Mouse (Mus musculus): Measurements from ENCODE around the gene Pmp22. TPM values are rescaled to one million over a fixed set of nuclear protein-coding genes. Genes with fewer than 3 reads are reported as not detected.
A peak's percentile ranks its signal among the peaks of the same experiment; 100 is the strongest.

Gene Pmp22
- polyA plus RNA-seq, 1 experiment from 2014 or later, result 102 TPM

- no peaks in the 10 kb centered on the region for H3K4me1 ChIP-seq (replicated peaks; ENCODE audit: control insufficient read depth, insufficient read depth)
- H3K27me3 ChIP-seq (ENCODE audit: control insufficient read depth, insufficient read depth, low read length), result no peaks in the 10 kb centered on the region
- no peaks in the 10 kb centered on the region for H3K36me3 ChIP-seq (ENCODE audit: control insufficient read depth, insufficient read depth, low read length)
- H3K4me2 ChIP-seq (replicated peaks; ENCODE audit: low read depth), result no peak overlapping the region
- no peak overlapping the region for H3K9ac ChIP-seq (ENCODE audit: low read length)
- no peak overlapping the region for H3K4me3 ChIP-seq (ENCODE audit: low read depth, low read length)
- no peaks in the 10 kb centered on the region for H3K9me3 ChIP-seq (ENCODE audit: control insufficient read depth, low read length)
- no peak overlapping the region for H3K27ac ChIP-seq (replicated peaks)
- DNase-seq (ENCODE audit: low spot score), result no peak
- ATAC-seq (ENCODE audit: low FRiP score, low TSS enrichment), result no peak
- no peak for TF ChIP-seq CTCF (IDR thresholded peaks at IDR 0.05; ENCODE audit: low read depth)
- no peak for TF ChIP-seq EP300 (optimal IDR thresholded peaks at IDR 0.05)
- 63% methylated on average over 5 of the region's 5 CpGs for WGBS
These were observed 35.2 kb upstream of the Pmp22 start for GRCm38 (mm10) chr11:63093601-63094000.

- Histone ChIP-seq H3K9me3 (ENCODE audit: control insufficient read depth, low read length) (no peaks in the 10 kb centered on the region), H3K9ac (ENCODE audit: low read length) (no peak overlapping the region), H3K27me3 (ENCODE audit: control insufficient read depth, insufficient read depth, low read length) (no peaks in the 10 kb centered on the region), H3K36me3 (ENCODE audit: control insufficient read depth, insufficient read depth, low read length) (no peaks in the 10 kb centered on the region), H3K4me2 (replicated peaks; ENCODE audit: low read depth) (no peak overlapping the region), H3K4me3 (ENCODE audit: low read depth, low read length) (no peak overlapping the region), H3K4me1 (replicated peaks; ENCODE audit: control insufficient read depth, insufficient read depth) (no peaks in the 10 kb centered on the region), H3K27ac (replicated peaks) (no peak overlapping the region)
- no peak for DNase-seq (ENCODE audit: low spot score)
- TF ChIP-seq EP300 (optimal IDR thresholded peaks at IDR 0.05), result no peak
- no peak for TF ChIP-seq CTCF (IDR thresholded peaks at IDR 0.05; ENCODE audit: low read depth)
- no peak for ATAC-seq (ENCODE audit: low FRiP score, low TSS enrichment)
- WGBS, result 94% methylated on average over 8 of the region's 8 CpGs
These were observed 34.3 kb upstream of the Pmp22 start for GRCm38 (mm10) chr11:63094496-63094895.

- ATAC-seq (ENCODE audit: low FRiP score, low TSS enrichment) (no peak), DNase-seq (ENCODE audit: low spot score) (no peak)
- no peaks in the 10 kb centered on the region for H3K36me3 ChIP-seq (ENCODE audit: control insufficient read depth, insufficient read depth, low read length)
- no peak overlapping the region for H3K9ac ChIP-seq (ENCODE audit: low read length)
- no peaks in the 10 kb centered on the region for H3K9me3 ChIP-seq (ENCODE audit: control insufficient read depth, low read length)
- H3K4me3 ChIP-seq (ENCODE audit: low read depth, low read length), result no peak overlapping the region
- no peak overlapping the region for H3K27ac ChIP-seq (replicated peaks)
- H3K4me1 ChIP-seq (replicated peaks; ENCODE audit: control insufficient read depth, insufficient read depth), result no peaks in the 10 kb centered on the region
- 77% methylated on average over 3 of the region's 3 CpGs for WGBS
- TF ChIP-seq CTCF (IDR thresholded peaks at IDR 0.05; ENCODE audit: low read depth) (no peak), EP300 (optimal IDR thresholded peaks at IDR 0.05) (no peak)
- H3K4me2 ChIP-seq (replicated peaks; ENCODE audit: low read depth), result no peak overlapping the region
- no peaks in the 10 kb centered on the region for H3K27me3 ChIP-seq (ENCODE audit: control insufficient read depth, insufficient read depth, low read length)
These were observed 30.8 kb upstream of the Pmp22 start for GRCm38 (mm10) chr11:63098016-63098415.

GRCm38 (mm10) chr11:63099390-63099789 lies 29.4 kb upstream of the Pmp22 start:
- H3K27me3 ChIP-seq (ENCODE audit: control insufficient read depth, insufficient read depth, low read length), result no peaks in the 10 kb centered on the region
- H3K27ac ChIP-seq (replicated peaks), result no peak overlapping the region
- no peak overlapping the region for H3K4me2 ChIP-seq (replicated peaks; ENCODE audit: low read depth)
- ATAC-seq (ENCODE audit: low FRiP score, low TSS enrichment) (no peak), DNase-seq (ENCODE audit: low spot score) (peak; percentile 21)
- WGBS, result 46% methylated on average over 3 of the region's 3 CpGs
- H3K4me1 ChIP-seq (replicated peaks; ENCODE audit: control insufficient read depth, insufficient read depth), result no peaks in the 10 kb centered on the region
- H3K9me3 ChIP-seq (ENCODE audit: control insufficient read depth, low read length), result no peaks in the 10 kb centered on the region
- H3K9ac ChIP-seq (ENCODE audit: low read length), result no peak overlapping the region
- H3K36me3 ChIP-seq (ENCODE audit: control insufficient read depth, insufficient read depth, low read length), result no peaks in the 10 kb centered on the region
- TF ChIP-seq EP300 (optimal IDR thresholded peaks at IDR 0.05) (no peak), CTCF (IDR thresholded peaks at IDR 0.05; ENCODE audit: low read depth) (no peak)
- H3K4me3 ChIP-seq (ENCODE audit: low read depth, low read length), result no peak overlapping the region

- Histone ChIP-seq H3K36me3 (ENCODE audit: control insufficient read depth, insufficient read depth, low read length) (no peaks in the 10 kb centered on the region), H3K27ac (replicated peaks) (no peak overlapping the region), H3K27me3 (ENCODE audit: control insufficient read depth, insufficient read depth, low read length) (no peaks in the 10 kb centered on the region), H3K4me1 (replicated peaks; ENCODE audit: control insufficient read depth, insufficient read depth) (no peaks in the 10 kb centered on the region), H3K9ac (ENCODE audit: low read length) (no peak overlapping the region), H3K9me3 (ENCODE audit: control insufficient read depth, low read length) (no peaks in the 10 kb centered on the region), H3K4me3 (ENCODE audit: low read depth, low read length) (no peak overlapping the region), H3K4me2 (replicated peaks; ENCODE audit: low read depth) (no peak overlapping the region)
- 71% methylated on average over 7 of the region's 7 CpGs for WGBS
- ATAC-seq (ENCODE audit: low FRiP score, low TSS enrichment) (no peak), DNase-seq (ENCODE audit: low spot score) (no peak)
- TF ChIP-seq EP300 (optimal IDR thresholded peaks at IDR 0.05) (no peak), CTCF (IDR thresholded peaks at IDR 0.05; ENCODE audit: low read depth) (no peak)
These were observed 25.5 kb upstream of the Pmp22 start for GRCm38 (mm10) chr11:63103256-63103655.

GRCm38 (mm10) chr11:63104026-63104425 lies 24.8 kb upstream of the Pmp22 start:
- H3K27me3 ChIP-seq (ENCODE audit: control insufficient read depth, insufficient read depth, low read length), result no peaks in the 10 kb centered on the region
- H3K4me3 ChIP-seq (ENCODE audit: low read depth, low read length), result no peak overlapping the region
- DNase-seq (ENCODE audit: low spot score) (no peak), ATAC-seq (ENCODE audit: low FRiP score, low TSS enrichment) (no peak)
- H3K4me1 ChIP-seq (replicated peaks; ENCODE audit: control insufficient read depth, insufficient read depth), result no peaks in the 10 kb centered on the region
- no peak overlapping the region for H3K4me2 ChIP-seq (replicated peaks; ENCODE audit: low read depth)
- H3K27ac ChIP-seq (replicated peaks), result no peak overlapping the region
- H3K9ac ChIP-seq (ENCODE audit: low read length), result no peak overlapping the region
- H3K9me3 ChIP-seq (ENCODE audit: control insufficient read depth, low read length), result no peaks in the 10 kb centered on the region
- H3K36me3 ChIP-seq (ENCODE audit: control insufficient read depth, insufficient read depth, low read length), result no peaks in the 10 kb centered on the region
- TF ChIP-seq EP300 (optimal IDR thresholded peaks at IDR 0.05) (no peak), CTCF (IDR thresholded peaks at IDR 0.05; ENCODE audit: low read depth) (no peak)
- WGBS, result 86% methylated on average over 2 of the region's 2 CpGs

All from stomach, postnatal 0 days (tissue).